Mouse (Mus musculus): ENCODE measurements around the gene Ptger2.

Ptger2 gene

GRCm38 (mm10) chr14:44987674-44988355, at the start of gene Ptger2:
Ptger2 (plus strand) TSS chr14:44988195.
- peak; percentile 29 for DNase-seq (ENCODE audit: low spot score)

- DNase-seq (ENCODE audit: low spot score), result peak; percentile 10
These were observed 27.2 kb upstream of the Ptger2 start for GRCm38 (mm10) chr14:44960746-44961145.

GRCm38 (mm10) chr14:44977278-44977677, 10.7 kb upstream of the Ptger2 start:
- peak; percentile 63 for DNase-seq (ENCODE audit: low spot score)

GRCm38 (mm10) chr14:44979887-44980286, 8.1 kb upstream of the Ptger2 start:
- DNase-seq (ENCODE audit: low spot score), result peak; percentile 31

- DNase-seq (ENCODE audit: low spot score), result peak; percentile 59
These were observed 6.5 kb upstream of the Ptger2 start for GRCm38 (mm10) chr14:44981490-44981889.

- no peak for DNase-seq (ENCODE audit: low spot score)
These were observed 3.9 kb upstream of the Ptger2 start for GRCm38 (mm10) chr14:44984106-44984505.

- DNase-seq (ENCODE audit: low spot score), result no peak
These were observed 1.7 kb upstream of the Ptger2 start for GRCm38 (mm10) chr14:44986248-44986647.

- DNase-seq (ENCODE audit: low spot score), result peak; percentile 17
These were observed 541 bp downstream of the Ptger2 start for GRCm38 (mm10) chr14:44988456-44989016.

GRCm38 (mm10) chr14:44989017-44989721, 1.2 kb downstream of the Ptger2 start:
- DNase-seq (ENCODE audit: low spot score), result no peak

GRCm38 (mm10) chr14:44989751-44990150, 1.8 kb downstream of the Ptger2 start:
- no peak for DNase-seq (ENCODE audit: low spot score)

GRCm38 (mm10) chr14:44994337-44994736, 6.3 kb downstream of the Ptger2 start:
- DNase-seq (ENCODE audit: low spot score), result no peak

- no peak for DNase-seq (ENCODE audit: low spot score)
These were observed 12.2 kb downstream of the Ptger2 start for GRCm38 (mm10) chr14:45000086-45000769.

GRCm38 (mm10) chr14:45005698-45006283, 17.8 kb downstream of the Ptger2 start:
- DNase-seq (ENCODE audit: low spot score), result no peak

- no peak for DNase-seq (ENCODE audit: low spot score)
These were observed 21.2 kb downstream of the Ptger2 start for GRCm38 (mm10) chr14:45009242-45009641.

- no peak for DNase-seq (ENCODE audit: low spot score)
These were observed 23.3 kb downstream of the Ptger2 start for GRCm38 (mm10) chr14:45011260-45011659.

- DNase-seq (ENCODE audit: low spot score), result no peak
These were observed 23.7 kb downstream of the Ptger2 start for GRCm38 (mm10) chr14:45011671-45012070.

- DNase-seq (ENCODE audit: low spot score), result no peak
These were observed 33.6 kb downstream of the Ptger2 start for GRCm38 (mm10) chr14:45021551-45021950.

- DNase-seq (ENCODE audit: low spot score), result no peak
These were observed 46.3 kb downstream of the Ptger2 start for GRCm38 (mm10) chr14:45034293-45034692.

GRCm38 (mm10) chr14:45036579-45036978, 48.6 kb downstream of the Ptger2 start:
- no peak for DNase-seq (ENCODE audit: low spot score)

GRCm38 (mm10) chr14:45038052-45038451, 50.1 kb downstream of the Ptger2 start:
- DNase-seq (ENCODE audit: low spot score), result no peak

GRCm38 (mm10) chr14:45040851-45041475, 53.0 kb downstream of the Ptger2 start:
- no peak for DNase-seq (ENCODE audit: low spot score)

GRCm38 (mm10) chr14:45048128-45048527, 60.1 kb downstream of the Ptger2 start:
- DNase-seq (ENCODE audit: low spot score), result no peak

Measured in lung, postnatal 25 days (tissue).